Mouse (Mus musculus) forebrain, postnatal 0 days (tissue): ENCODE measurements around the gene 4930467E23Rik. TPM values are rescaled to one million over a fixed set of nuclear protein-coding genes. Genes with fewer than 3 reads are reported as not detected.
"Not testable (repeated sequence)": the region's sequence is repeated elsewhere in the genome, so short reads cannot be mapped to it uniquely, and the experiment has no call there.

Experiments used
- ATAC-seq: fragments of 200-750 bp; cut with Nextera tagmentation; 2 replicates; pipeline ENCODE4 v1.8.0; 2017; ENCODE audit warnings: mild to moderate bottlenecking, moderate library complexity
- DNase-seq: peaks from one replicate; pipeline ENCODE4 v3.0.0-alpha.2; 2015
- H3K27ac ChIP-seq: fragments of 300-500 bp; sonication (generic); 2 replicates; pipeline ENCODE4 v1.5.1; 2014; ENCODE audit warnings: low read depth, mild to moderate bottlenecking, antibody characterized with exemption, low read length, moderate library complexity, mixed read lengths
- H3K27me3 ChIP-seq: fragments of 300-500 bp; sonication (generic); 2 replicates; pipeline ENCODE4 v1.6.1; 2014; ENCODE audit warnings: mild to moderate bottlenecking, low read length, mixed read lengths; ENCODE audit not compliant: insufficient read depth
- H3K36me3 ChIP-seq: fragments of 300-500 bp; sonication (generic); 2 replicates; pipeline ENCODE4 v1.6.1; 2014; ENCODE audit warnings: mild to moderate bottlenecking, moderate library complexity; ENCODE audit not compliant: insufficient read depth
- H3K4me1 ChIP-seq: fragments of 300-500 bp; sonication (generic); 2 replicates; pipeline ENCODE4 v1.6.1; 2014; ENCODE audit warnings: antibody characterized with exemption; ENCODE audit not compliant: insufficient read depth
- H3K4me2 ChIP-seq: fragments of 300-500 bp; sonication (generic); 2 replicates; pipeline ENCODE4 v1.6.1; 2014; ENCODE audit warnings: low read depth, mild to moderate bottlenecking, moderate library complexity
- H3K4me3 ChIP-seq: fragments of 300-500 bp; sonication (generic); 2 replicates; pipeline ENCODE4 v1.5.1; 2014; ENCODE audit warnings: low read depth, low read length, mixed read lengths
- H3K9ac ChIP-seq: fragments of 300-500 bp; sonication (generic); 2 replicates; pipeline ENCODE4 v1.6.1; 2014; ENCODE audit warnings: mild to moderate bottlenecking
- H3K9me3 ChIP-seq: fragments of 300-500 bp; sonication (generic); 2 replicates; pipeline ENCODE4 v1.6.1; 2016; ENCODE audit warnings: low read length
- WGBS: fragments of 180-500 bp; shearing (Covaris S2); extraction: QIAGEN DNeasy Blood & Tissue Kit; methylation state at CpG from one replicate; pipeline ENCODE4 v1.1.7; 2014; 5-methylcytosine and 5-hydroxymethylcytosine counted together
- polyA plus RNA-seq: library from polyadenylated mRNA; unstranded; fragments of >200 nt; fragmentation: Nextera tagmentation; extraction: Ambion mirVana; gene quantifications from 2 replicates; pipeline ENCODE4 v1.2.1, GENCODE M21; 2015
- total RNA-seq: library from RNA; depleted of rRNA; stranded (reverse); fragments of >200 nt; gene quantifications from 2 replicates; pipeline ENCODE4 v1.2.3, GENCODE M21; 2014; rRNA removed

The 4930467E23Rik gene
- total RNA-seq = 0.08 TPM in 1 of 2 replicates, not detected in the other
- not detected in 2 replicates for polyA plus RNA-seq

GRCm38 (mm10) chr8:19729276-19729675, at the start of gene 4930467E23Rik:
Gene 4930467E23Rik, plus strand, starts transcription at chr8:19729576.
- H3K4me2 ChIP-seq, H3K9me3 ChIP-seq, H3K9ac ChIP-seq, ATAC-seq, H3K4me1 ChIP-seq, H3K4me3 ChIP-seq, H3K27ac ChIP-seq, DNase-seq, H3K36me3 ChIP-seq, H3K27me3 ChIP-seq: not testable (repeated sequence)
- no CpG with 5 or more reads among the region's 2 CpGs for WGBS

DNA sequence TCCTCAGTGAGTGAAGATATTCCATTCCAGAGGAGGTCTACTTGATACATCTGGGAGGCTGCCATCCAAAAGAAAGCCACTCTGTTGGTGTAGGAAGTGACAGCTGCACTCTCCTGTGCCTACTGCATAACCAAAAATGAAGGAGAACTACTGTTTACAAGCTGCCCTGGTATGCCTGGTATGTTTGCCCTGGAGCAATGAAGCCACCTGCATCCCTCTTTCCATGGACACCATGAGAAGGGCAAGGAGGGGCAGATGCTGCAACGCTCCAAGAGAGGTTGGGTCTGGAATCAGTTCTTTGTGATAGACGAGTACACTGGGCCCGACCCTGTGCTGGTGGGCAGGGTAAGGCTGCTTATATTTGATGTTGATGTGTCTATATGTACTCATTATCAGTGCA, 47.1 kb upstream of the 4930467E23Rik start:
- 88% methylated on average over 1 of the region's 3 CpGs for WGBS
- not testable (repeated sequence) for H3K36me3 ChIP-seq, H3K4me2 ChIP-seq, ATAC-seq, H3K9me3 ChIP-seq, H3K4me3 ChIP-seq, H3K27ac ChIP-seq, H3K9ac ChIP-seq, H3K27me3 ChIP-seq, H3K4me1 ChIP-seq, DNase-seq

- not testable (repeated sequence) for H3K36me3 ChIP-seq, ATAC-seq, H3K4me2 ChIP-seq
Measured at GRCm38 (mm10) chr8:19685476-19685875, 43.9 kb upstream of the 4930467E23Rik start.

GRCm38 (mm10) chr8:19688802-19689525, 40.4 kb upstream of the 4930467E23Rik start:
- not testable (repeated sequence) for H3K4me3 ChIP-seq, H3K27me3 ChIP-seq, ATAC-seq, H3K9ac ChIP-seq, H3K27ac ChIP-seq, H3K4me1 ChIP-seq, H3K9me3 ChIP-seq, H3K4me2 ChIP-seq, H3K36me3 ChIP-seq, DNase-seq
- 82% methylated on average over 6 of the region's 6 CpGs for WGBS

More at GRCm38 (mm10) chr8:19685476-19685875, 43.9 kb upstream of the 4930467E23Rik start:
- not testable (repeated sequence) for H3K4me1 ChIP-seq, H3K4me3 ChIP-seq, H3K9me3 ChIP-seq, H3K9ac ChIP-seq, H3K27me3 ChIP-seq, H3K27ac ChIP-seq, DNase-seq
- 78% methylated on average over 3 of the region's 3 CpGs for WGBS

- WGBS = 89% methylated on average over 1 of the region's 1 CpGs
- H3K9me3 ChIP-seq, ATAC-seq, H3K4me2 ChIP-seq, H3K27ac ChIP-seq, H3K27me3 ChIP-seq, H3K4me3 ChIP-seq, DNase-seq, H3K36me3 ChIP-seq, H3K4me1 ChIP-seq, H3K9ac ChIP-seq: not testable (repeated sequence)
Measured at GRCm38 (mm10) chr8:19689745-19690144, 39.6 kb upstream of the 4930467E23Rik start.

DNA sequence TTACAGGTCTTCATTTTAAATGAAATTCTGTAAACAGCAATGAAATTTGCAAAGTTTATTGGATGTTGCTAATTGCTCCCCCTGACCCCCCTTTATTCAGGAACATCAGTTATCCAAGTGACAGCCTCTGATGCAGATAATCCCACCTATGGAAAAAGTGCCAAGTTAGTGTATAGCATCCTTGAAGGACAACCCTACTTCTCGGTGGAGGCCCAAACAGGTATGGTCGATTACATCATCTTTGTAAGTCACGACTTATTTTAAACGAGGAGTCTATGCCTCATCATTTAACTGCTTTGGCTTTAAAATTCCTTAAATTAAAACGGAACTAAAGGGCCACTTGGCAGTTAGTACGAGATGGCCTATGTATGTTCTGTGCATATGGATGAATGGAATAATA, 38.0 kb upstream of the 4930467E23Rik start:
- 88% methylated on average over 6 of the region's 6 CpGs for WGBS
- not testable (repeated sequence) for DNase-seq, H3K27me3 ChIP-seq, H3K4me3 ChIP-seq, H3K9ac ChIP-seq, H3K27ac ChIP-seq, H3K9me3 ChIP-seq, H3K4me1 ChIP-seq, ATAC-seq, H3K36me3 ChIP-seq, H3K4me2 ChIP-seq

DNA sequence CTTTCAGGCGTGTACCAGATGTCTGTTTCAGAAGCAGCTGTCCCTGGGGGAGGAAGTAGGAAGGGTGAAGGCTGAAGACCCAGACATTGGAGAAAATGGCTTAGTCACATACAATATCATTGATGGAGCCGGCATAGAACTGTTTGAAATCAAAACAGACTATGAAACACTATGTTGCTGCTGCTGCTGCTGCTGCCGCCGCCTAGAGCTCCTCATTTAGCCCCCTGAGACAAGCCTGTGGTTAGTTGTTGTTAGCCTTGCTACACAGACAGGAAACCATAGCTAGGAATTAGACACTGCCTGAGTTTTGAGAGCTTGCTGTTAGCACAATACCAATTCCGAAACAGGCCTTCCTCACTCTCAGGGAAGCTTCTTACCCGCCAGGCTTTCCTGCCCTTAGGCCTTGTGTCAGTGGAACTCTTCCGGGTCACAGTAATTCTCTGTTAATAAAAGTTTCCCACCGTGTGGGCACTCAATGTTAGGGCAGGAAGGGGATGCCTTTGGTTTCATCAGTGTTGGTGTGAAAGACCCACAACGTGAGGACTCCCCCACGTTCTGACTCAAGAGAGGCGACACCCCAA, 31.8 kb upstream of the 4930467E23Rik start:
- H3K27me3 ChIP-seq, H3K4me1 ChIP-seq, H3K36me3 ChIP-seq, H3K9me3 ChIP-seq, DNase-seq, H3K27ac ChIP-seq, H3K4me3 ChIP-seq, H3K4me2 ChIP-seq, ATAC-seq, H3K9ac ChIP-seq: not testable (repeated sequence)
- 89% methylated on average over 11 of the region's 11 CpGs for WGBS

GRCm38 (mm10) chr8:19698123-19698522, 31.3 kb upstream of the 4930467E23Rik start:
- H3K36me3 ChIP-seq, H3K9me3 ChIP-seq, H3K4me2 ChIP-seq, H3K4me1 ChIP-seq, DNase-seq, H3K27ac ChIP-seq, H3K9ac ChIP-seq, H3K27me3 ChIP-seq, ATAC-seq, H3K4me3 ChIP-seq: not testable (repeated sequence)
- WGBS = 78% methylated on average over 6 of the region's 6 CpGs

DNA sequence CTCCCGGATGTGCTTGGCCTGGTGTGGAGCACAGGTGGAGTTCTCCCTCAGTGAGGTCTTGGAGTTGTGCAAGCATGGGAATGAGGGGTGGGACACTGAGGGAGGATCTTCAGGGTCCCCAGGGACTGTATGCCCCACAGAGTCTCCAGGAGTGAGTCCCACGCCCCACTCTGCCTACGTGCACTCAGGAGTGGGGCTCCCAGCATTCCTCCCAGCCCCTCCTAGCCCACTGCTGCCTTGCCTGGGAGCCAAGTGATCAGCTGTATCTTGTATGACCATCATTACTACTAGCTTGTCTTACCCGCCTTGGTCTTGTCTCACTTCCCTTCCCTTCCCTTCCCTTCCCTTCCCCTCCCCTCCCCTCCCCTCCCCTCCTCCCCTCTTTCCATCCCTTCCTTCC, 30.7 kb upstream of the 4930467E23Rik start:
- WGBS = 90% methylated on average over 4 of the region's 4 CpGs
- not testable (repeated sequence) for H3K27ac ChIP-seq, H3K4me1 ChIP-seq, H3K27me3 ChIP-seq, H3K4me3 ChIP-seq, H3K9ac ChIP-seq, H3K4me2 ChIP-seq, ATAC-seq, H3K36me3 ChIP-seq, DNase-seq, H3K9me3 ChIP-seq

DNA sequence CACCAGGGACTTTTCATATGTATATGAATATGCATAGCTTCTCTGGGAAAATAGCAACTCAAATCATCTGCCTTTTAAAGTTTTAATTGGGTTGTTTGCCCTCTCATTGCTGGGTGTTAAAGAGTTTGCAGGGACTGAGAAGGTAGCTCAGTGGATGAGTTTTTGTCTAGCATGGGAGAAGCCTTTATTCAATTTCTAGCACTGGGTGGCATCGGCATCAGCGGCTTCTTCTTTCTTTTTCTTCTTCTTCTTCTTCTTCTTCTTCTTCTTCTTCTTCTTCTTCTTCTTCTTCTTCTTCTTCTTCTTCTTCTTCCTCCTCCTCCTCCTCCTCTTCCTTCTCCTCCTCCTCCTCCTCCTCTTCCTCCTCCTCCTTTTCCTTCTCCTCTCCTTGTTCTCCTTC, 28.1 kb upstream of the 4930467E23Rik start:
- not testable (repeated sequence) for H3K27ac ChIP-seq, H3K4me3 ChIP-seq, H3K4me2 ChIP-seq, H3K27me3 ChIP-seq, H3K9me3 ChIP-seq, H3K4me1 ChIP-seq, ATAC-seq, H3K9ac ChIP-seq, H3K36me3 ChIP-seq, DNase-seq
- 87% methylated on average over 2 of the region's 2 CpGs for whole genome bisulfite sequencing
